Mouse (Mus musculus): ENCODE results near the gene D630003M21Rik. TPM values are rescaled to one million over a fixed set of nuclear protein-coding genes. Genes with fewer than 3 reads are reported as not detected.

Gene D630003M21Rik
- polyA plus RNA-seq, 1 experiment from 2014 or later = 2.6 TPM

Small RNA genes lying within 50 kb of the gene (microRNA-seq; reads per million reads assigned to microRNA genes)
- gene Mir7685 = not detected

Other genes starting within 250 kb of the D630003M21Rik start
- 15.8 and 16.8 TPM in 2 replicates for gene Tti1, start 200.8 kb downstream of the D630003M21Rik start, polyA plus RNA-seq (2015; fragmentation: Nextera tagmentation; extraction: Ambion mirVana)
- 34.5 and 35.3 TPM in 2 replicates for gene Rprd1b, start 200.7 kb downstream of the D630003M21Rik start, polyA plus RNA-seq (2015; fragmentation: Nextera tagmentation; extraction: Ambion mirVana)
- 11.0 and 12.0 TPM in 2 replicates for gene Tgm2, start 82.8 kb downstream of the D630003M21Rik start, polyA plus RNA-seq (2015; fragmentation: Nextera tagmentation; extraction: Ambion mirVana)
- gene Bpi, start 28.9 kb upstream of the D630003M21Rik start, polyA plus RNA-seq (2015; fragmentation: Nextera tagmentation; extraction: Ambion mirVana) = not detected in 2 replicates
- gene Lbp, start 77.3 kb upstream of the D630003M21Rik start, polyA plus RNA-seq (2015; fragmentation: Nextera tagmentation; extraction: Ambion mirVana) = 5.2 and 5.3 TPM in 2 replicates
- 532 and 687 TPM in 2 replicates for gene Snhg11, start 146.4 kb upstream of the D630003M21Rik start, polyA plus RNA-seq (2015; fragmentation: Nextera tagmentation; extraction: Ambion mirVana)
- 22.1 and 23.5 TPM in 2 replicates for gene Ralgapb, start 180.6 kb upstream of the D630003M21Rik start, polyA plus RNA-seq (2015; fragmentation: Nextera tagmentation; extraction: Ambion mirVana)